Mouse (Mus musculus) erythroblast, adult 5-6 weeks (primary cell): ENCODE data around the gene Mtrf1. TPM values are rescaled to one million over a fixed set of nuclear protein-coding genes. Genes with fewer than 3 reads are reported as not detected.

Source experiments
- ATAC-seq: replicated peaks from 2 replicates; pipeline ENCODE4 v1.8.0; 2016; ENCODE audit warnings: moderate number of reproducible peaks, mild to moderate bottlenecking, moderate TSS enrichment, inconsistent platforms; ENCODE audit not compliant: poor library complexity, low FRiP score, severe bottlenecking
- total RNA-seq, 2 experiments: library from RNA; stranded (forward) in 1 of 2; stranded (reverse) in 1 of 2; fragments of 150-400 nt in 1 of 2; fragments of 200-764, 138-1000 nt in 1 of 2; gene quantifications; 2 replicates each; pipeline versions ENCODE4 v1.2.3 to v1.2.4; 2015 to 2017; ENCODE audit warnings: low replicate concordance in 2 of 2

The Mtrf1 gene
- total RNA-seq (2015; ENCODE audit: low replicate concordance) (0.96 and 1.0 TPM in 2 replicates), total RNA-seq (2017; ENCODE audit: low replicate concordance) (1.3 and 2.9 TPM in 2 replicates)

DNA sequence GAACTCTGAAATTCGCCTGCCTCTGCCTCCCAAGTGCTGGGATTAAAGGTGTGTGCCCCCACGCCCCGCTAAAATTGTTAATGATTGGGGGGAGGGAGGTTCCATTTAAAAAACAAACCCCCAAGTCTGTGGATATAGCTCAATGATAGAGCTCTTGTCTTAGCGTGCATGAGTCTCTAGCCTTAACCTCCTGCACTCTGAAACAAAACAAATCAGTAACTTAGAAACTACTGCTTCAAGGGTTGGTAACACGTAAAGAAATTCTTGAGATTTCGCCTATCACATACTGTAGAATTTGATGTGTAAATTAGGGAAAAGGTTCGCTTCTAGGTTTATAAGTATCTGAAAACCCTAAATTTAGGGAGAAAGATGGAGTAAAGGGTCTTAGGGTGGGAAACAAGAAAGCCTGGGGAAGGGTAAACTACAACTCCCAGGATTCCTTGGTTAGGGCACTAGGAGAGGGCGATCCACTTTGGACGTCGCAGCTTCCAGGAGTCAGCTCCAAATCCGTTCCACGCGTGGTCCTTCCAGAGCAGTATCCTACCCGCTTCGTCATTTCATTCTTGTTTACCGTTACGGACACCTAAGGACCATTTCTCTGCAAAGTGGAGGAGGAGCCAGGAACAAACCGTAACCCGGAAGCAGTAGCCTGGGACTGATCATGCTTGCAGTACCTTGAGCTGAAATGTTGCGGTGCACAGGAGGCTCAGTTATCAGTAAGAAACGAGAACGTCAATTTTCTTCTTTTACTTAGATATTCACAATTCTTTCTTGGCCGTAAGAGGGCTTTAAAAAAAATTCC is at the start of gene Mtrf1:
TSS of gene Mtrf1 (plus strand) at position 452 of the 802 bp plus-strand sequence.
- ATAC-seq = peak; percentile 91

DNA sequence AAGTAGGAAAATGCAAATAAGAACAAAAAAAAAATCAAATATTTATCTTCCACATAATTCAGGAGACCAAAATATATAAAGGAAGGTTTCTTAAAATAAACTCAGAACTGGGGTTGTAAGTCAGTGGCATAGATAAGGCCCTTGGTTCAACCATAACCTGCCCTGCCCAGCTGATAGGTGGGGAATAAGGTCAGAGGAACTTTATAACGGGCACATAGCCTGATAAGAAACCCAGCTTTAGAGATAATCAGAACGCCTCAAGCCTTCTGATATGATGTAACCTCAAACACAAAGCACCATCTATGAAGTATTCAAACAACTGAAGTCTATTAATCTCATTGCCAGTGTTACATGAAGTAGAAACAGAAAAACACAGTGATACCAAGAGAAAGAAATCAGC is 39.5 kb upstream of the Mtrf1 start:
- ATAC-seq = no peak

DNA sequence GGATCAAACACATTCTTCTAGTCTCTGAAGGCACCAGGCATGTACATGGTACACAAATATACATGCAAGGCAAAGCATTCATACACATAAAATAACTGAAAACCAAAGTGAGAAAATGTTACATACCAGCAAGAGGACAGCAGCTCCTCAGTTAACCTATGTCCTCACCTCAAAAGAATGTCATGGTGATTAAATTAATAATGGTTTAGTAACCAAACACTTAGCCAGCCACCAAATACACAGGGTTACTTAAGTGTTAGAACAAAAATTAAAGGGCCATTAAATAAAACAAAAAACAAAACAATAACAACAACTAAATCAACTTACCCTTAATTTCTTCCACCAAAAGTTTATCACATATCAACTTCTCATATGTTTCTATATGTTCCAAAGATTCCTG is 20.5 kb upstream of the Mtrf1 start:
- ATAC-seq = no peak

DNA sequence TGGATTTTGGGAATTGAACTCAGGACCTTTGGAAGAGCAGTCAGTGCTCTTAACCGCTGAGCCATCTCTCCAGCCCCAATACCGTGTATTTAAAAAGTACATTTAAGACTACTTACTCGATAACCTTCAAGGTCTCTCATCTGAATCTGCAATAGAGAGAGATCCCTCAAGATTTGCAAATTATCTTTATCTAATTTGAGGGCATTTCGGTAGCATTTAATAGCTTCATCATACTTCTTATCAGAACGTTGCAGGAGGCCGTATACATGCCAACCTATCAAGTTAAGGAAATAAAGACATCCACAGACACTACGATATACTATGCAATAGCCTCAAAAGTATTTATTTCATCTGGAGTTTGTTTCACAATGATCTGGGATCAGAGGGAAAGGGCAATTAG is 14.5 kb upstream of the Mtrf1 start:
- peak; percentile 92 for ATAC-seq

DNA sequence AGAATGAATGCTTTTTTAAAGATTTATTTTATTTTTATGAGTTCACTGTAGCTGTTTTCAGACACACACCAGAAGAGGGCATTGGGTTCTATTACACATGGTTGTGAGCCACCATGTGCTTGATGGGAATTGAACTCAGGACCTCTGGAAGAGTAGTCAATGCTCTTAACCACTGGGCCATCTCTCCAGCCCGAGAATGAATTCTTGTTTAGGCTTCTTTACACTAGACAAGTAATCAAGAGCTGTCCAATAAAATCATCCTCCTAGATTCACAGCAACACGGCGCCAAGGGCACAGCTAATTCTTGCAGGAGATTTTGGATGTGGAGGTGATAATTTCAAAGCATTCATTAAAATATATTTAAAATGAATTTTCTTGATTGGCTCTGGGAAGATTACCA is 9.3 kb upstream of the Mtrf1 start:
- no peak for ATAC-seq

DNA sequence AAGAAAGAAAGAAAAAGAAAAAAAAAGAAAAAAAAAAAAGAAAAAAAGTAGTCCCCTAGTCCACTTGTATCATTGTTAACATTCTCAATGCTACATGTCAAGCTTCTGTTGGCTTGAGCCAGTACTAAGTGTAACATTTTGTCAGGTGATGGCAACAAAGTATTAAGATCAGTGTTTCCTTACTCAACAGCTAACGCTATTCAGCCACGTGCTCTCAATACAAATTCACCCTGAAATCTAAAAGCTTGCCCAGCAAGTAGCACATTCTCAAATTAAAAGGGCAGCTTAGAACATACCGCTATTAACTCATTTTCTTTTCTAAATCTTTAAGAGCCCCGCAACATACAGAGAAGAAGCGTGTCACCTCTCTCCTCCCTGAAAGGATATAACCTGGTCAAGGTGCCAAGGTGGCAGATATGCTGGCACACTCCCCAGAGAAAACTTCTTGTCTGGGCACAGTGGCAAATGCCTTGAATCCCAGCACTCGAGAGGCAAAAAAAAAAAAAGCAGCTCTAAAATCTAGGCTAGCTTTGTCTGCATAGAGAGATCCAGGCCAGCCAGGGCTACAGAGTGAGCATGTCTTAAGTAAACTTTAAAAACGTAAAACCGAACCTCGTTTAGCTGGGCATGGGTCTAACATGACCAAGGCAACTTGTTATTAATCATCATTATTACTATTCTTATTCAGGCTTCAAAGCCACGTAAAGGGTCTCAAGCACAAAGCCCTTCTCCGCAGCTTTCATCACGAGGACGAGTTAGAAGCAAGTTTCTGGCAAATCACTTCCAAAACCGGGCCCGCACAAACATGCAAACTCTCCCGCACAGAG is 7.9 kb upstream of the Mtrf1 start:
- ATAC-seq = peak; percentile 39

DNA sequence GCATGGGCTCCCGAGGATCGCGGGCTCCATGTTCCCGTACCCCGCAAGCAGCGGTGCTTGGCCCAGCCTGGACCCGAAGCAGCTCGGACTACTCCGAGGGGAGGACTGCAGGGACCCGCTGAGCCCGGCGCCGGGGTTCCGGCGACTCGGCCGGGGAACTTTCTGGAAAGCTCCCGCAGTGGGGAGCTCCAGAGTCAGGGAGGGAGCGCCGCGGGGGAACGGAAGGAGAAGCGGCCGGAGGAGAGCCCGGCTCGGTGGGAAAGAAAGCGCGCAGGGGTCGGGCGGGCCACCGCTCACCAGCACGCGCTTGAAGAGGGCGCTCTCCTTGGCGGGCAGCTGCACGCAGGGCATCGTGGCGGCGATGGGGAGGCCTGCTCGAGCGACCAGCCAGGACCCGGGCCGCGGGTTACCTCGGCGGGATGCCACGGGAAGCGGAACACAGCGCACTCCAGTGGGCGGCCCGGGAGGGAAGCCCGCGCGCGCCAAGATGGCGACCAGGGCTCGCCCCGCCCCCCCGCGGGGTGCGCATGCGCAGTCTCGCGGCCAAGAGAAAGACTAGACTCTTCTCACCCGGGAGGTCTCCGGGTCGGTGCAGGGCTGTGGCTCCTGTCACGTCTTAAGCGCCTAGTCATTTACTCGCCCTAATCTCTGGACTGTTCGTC is 7.2 kb upstream of the Mtrf1 start, which contains the start of gene Naa16:
TSS of gene Naa16 (minus strand) at position 514 of the 662 bp plus-strand sequence.
- peak; percentile 82 for ATAC-seq

DNA sequence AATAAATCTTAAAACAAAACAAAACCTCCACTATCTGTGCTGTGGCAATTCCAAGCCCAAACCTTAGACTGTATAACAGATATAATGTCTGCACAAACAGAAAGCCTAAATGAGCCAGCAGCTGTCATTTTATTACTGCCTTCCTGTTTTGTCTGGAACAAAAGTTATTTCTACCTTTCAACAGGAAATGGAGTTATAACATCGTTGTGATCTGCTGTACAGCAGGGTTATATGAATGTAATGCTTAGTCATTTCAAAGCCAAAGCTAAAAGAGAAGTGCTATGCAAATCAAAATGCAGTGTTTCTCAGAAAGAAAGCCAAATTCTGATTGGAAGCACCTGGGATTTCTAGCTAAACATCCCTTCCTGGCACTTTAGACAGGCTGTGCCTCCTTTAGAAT is 4.3 kb upstream of the Mtrf1 start:
- no peak for ATAC-seq

DNA sequence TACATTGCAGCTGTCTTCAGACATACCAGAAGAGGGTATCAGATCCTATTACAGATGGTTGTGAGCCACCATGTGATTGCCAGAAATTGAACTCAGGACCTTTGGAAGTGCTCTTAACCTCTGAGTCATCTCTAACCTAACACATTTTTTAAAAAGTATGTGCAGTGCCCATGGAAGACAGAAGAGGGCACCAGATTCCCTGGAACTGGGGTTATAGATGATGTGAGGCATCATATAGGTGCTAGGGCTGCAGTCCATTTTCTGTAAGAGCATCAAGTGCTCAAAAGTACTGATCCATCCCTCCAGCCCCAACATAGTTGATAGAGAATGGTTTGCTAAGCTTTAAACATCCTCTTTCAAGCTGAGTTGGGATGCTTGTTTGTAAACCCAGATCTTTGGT is 3.0 kb upstream of the Mtrf1 start:
- peak; percentile 57 for ATAC-seq

DNA sequence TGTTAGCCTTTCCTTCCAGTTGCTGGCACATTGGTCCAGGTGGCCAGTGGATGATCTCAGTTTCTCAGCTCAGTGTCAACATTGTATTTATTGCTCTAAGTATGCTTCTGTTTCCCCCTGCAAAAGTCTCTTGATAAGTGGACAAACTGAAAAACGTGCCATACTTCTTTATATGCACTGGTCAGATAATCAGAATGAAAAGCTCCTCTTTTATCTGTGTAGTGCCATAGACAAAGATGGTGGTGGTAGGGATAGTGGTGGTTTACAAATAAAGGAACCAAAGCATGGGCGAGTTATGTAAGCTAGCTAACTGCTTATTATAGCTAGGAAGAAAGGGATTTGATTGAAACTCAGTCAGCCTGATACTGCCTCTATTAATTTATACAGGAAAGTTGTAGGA is 10.1 kb downstream of the Mtrf1 start:
- ATAC-seq = no peak

DNA sequence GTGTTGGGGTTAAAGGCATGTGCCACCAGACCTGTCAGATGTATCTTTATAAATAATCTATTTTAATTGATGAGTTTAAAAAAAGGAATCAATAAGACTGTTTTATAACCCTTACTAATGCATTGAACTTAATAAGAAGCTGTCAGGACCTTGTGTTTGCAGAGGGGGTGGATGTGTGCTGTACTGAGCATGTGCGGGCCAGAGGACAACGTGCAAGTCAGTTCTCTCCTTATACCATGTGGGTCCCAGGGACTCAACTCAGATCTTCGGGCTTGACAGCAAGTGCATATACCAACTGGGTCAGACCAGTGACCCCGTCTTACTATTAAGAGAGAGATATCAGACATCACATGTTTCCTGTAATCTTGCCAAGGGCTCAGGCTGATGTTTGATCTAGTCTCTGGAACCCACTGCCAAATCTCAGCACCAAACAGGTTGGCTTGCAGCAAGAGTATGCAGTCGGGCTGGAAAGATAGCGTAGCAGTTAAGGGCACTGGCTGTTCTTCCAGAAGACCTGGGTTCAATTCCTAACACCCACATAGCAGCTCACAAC is 11.8 kb downstream of the Mtrf1 start:
- ATAC-seq = no peak

DNA sequence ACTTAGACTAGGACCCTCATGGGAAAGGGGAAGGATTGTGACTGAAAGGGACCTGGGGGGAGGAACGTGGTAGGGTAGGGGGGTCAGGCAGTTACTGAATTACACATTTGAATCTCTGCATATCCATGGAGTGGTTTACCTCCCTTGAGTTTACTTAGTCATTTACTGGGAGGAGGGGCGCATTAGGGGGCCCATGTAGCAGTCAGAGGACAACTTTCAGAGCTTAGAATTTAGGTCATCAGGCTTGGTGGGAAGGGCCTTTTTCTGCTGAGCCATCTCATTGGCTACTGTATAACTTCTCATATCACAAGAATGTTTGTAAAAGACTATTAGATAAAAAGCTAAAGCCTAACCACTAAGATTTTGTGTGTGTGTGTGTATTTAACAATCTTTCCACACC is 13.1 kb downstream of the Mtrf1 start:
- no peak for ATAC-seq

DNA sequence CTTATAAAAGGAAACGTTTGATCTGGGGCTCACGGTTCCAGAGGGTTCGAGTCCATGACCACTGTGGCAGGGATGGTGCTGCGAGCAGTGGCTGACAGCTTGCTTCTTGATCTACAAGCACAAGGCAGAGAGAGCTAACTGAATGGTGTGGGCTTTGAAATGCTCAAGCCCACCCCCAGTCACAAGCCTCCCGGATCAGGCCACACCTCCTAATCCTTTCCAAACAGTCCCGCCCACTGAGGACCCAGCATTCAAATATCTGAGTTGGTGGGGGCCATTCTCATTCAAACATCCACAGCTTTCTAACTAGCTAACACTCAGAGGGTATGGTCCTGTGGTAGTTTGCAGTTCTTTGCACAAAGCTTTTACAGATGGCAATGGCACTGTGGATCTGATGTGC is 15.5 kb downstream of the Mtrf1 start:
- ATAC-seq = no peak

DNA sequence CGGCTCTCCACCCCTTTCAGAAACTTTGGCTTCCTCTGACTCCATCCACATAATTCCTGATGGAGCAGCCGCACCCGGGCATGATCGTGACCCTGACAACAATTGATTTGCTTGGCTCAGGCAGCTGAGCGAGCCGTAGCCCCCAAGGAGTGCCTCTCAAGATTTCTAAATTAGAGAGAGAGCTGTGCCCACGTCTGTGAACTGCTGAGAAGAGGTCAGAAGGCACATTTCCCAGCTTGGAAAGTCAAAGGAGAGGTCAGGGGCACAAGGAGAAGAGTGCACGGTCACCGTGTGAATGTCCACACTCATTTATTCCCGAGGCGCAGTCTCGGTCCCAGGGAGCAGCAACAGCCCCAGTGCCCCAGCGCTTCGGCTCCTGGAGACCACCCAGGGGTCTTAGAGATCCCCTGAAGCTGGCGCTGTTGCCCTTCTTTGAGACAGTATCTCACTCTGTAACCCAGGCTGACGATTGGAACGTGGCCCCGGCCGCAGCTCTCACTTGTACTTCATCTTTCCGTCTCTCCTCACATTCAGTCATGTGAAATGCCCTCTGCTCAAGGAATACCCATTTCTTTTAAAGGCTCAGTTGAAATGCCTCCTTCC is 22.6 kb downstream of the Mtrf1 start:
- ATAC-seq = peak; percentile 28; the same call in 1 of the 2 replicates

DNA sequence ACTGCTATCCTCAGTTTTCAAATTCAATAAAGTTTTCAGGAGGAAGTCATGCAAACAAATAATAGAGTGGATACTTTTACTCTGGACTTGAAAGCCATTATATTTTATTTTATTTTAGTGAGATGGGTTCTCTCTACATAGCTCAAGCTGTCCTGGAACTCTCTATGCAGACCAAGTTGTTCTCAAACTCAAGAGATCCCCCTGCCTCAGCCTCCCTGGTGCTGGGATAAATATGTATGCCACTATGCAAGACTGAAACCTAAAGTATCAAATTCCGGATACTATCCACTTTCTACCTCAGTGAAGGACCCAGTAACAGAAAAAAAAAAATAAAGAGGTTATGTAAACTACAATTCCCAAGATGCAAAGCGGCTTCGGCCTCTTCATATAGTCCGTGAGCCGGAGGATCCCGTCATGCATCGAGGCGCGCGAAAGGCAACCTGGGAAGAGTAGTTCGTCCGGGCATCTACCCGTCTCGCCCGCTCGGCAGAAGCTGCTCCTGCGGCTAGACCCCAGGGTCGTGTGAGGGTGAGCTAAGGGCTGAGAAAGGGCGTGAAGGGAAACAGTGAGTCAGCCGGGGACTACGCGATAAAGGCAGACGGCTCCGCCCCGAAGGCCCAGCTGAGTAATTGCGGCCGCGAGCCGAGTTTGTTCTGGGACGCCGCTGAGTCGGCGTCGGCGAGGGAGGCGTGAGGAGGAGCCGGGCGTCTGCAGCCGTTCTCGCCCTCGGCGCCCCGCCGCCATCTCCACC is 28.6 kb downstream of the Mtrf1 start, which contains the start of gene Kbtbd7:
TSS of gene Kbtbd7 (plus strand) at position 533 of the 751 bp plus-strand sequence.
- ATAC-seq = peak; percentile 97

DNA sequence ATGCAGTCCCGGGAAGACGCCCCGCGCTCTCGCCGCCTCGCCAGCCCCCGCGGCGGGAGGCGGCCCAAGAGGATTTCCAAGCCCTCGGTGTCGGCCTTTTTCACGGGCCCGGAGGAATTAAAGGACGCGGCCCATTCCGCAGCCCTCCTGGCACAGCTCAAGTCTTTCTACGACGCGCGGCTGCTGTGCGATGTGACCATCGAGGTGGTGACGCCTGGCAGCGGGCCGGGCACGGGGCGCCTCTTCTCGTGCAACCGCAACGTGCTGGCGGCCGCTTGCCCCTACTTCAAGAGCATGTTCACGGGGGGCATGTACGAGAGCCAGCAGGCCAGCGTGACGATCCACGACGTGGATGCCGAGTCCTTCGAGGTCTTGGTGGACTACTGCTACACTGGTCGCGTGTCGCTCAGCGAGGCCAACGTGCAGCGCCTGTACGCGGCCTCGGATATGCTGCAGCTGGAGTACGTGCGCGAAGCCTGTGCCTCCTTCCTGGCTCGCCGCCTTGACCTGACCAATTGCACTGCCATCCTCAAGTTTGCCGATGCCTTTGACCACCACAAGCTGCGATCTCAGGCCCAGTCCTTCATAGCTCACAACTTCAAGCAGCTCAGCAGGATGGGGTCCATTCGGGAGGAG is 29.3 kb downstream of the Mtrf1 start:
- peak; percentile 22 for ATAC-seq

DNA sequence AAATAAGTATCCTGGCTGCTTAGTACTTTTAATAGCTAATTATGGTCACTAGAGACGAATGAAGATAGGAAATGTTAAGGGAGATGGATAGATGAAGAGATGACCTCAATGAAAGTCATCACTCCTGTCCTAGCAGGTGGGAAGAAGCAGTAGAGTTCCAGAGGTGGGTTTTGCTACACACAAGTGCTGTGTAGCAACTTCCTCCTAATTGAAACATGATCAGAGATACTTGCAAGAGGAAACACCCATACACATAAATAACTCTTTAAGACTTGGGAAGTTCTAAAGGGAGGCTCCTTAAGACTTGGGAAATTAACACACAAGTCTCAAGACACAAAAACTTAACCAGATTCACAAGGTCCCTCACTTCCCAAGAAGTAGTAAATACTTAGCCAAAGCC is 36.5 kb downstream of the Mtrf1 start:
- no peak for ATAC-seq

DNA sequence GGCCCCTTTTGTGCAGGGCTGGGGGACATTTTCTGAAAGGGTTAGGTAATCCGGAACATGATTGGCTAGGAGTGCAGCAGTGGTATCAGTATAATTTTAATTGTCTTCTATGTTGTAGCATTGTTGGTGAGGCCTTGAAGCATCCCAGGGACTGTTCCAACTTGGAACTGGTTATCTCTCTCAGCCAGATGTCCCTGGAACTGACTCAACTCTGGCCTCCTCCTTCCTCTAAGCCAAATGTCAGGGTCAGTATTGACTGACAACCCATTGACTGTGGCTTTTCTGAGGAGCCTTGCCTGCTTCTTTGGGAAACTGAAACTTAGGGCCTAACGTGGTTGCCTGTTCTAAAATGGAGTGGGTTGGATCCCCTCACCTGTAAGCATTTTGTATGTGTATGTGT is 43.1 kb downstream of the Mtrf1 start:
- peak; percentile 90 for ATAC-seq
